Mouse (Mus musculus) hindbrain, embryonic 13.5 days (tissue): ENCODE measurements around the gene Gusb. TPM values are rescaled to one million over a fixed set of nuclear protein-coding genes. Genes with fewer than 3 reads are reported as not detected.
"Not testable (repeated sequence)": the region's sequence is repeated elsewhere in the genome, so short reads cannot be mapped to it uniquely, and the experiment has no call there.

Experiments used
- ATAC-seq: fragments of 200-750 bp; cut with Nextera tagmentation; 2 replicates; pipeline ENCODE4 v1.8.0; 2017; ENCODE audit warnings: moderate TSS enrichment; ENCODE audit not compliant: low FRiP score
- H3K27ac ChIP-seq: fragments of 300-500 bp; sonication (generic); 2 replicates; pipeline ENCODE4 v1.5.1; 2015; ENCODE audit warnings: inconsistent platforms, mild to moderate bottlenecking, moderate library complexity
- H3K27me3 ChIP-seq: fragments of 300-500 bp; sonication (generic); 2 replicates; pipeline ENCODE4 v1.6.1; 2015; ENCODE audit warnings: mild to moderate bottlenecking, inconsistent platforms
- H3K36me3 ChIP-seq: fragments of 300-500 bp; sonication (generic); 2 replicates; pipeline ENCODE4 v1.6.1; 2015; ENCODE audit warnings: mild to moderate bottlenecking, inconsistent platforms
- H3K4me1 ChIP-seq: fragments of 300-500 bp; sonication (generic); replicated peaks from 2 replicates; pipeline ENCODE4 v1.6.1; 2015; ENCODE audit warnings: inconsistent platforms
- H3K4me2 ChIP-seq: fragments of 300-500 bp; sonication (generic); 2 replicates; pipeline ENCODE4 v1.6.1; 2015; ENCODE audit warnings: inconsistent platforms, mild to moderate bottlenecking, moderate library complexity
- H3K4me3 ChIP-seq: fragments of 300-500 bp; sonication (generic); 2 replicates; pipeline ENCODE4 v1.5.1; 2015; ENCODE audit warnings: mild to moderate bottlenecking, inconsistent platforms
- H3K9ac ChIP-seq: fragments of 300-500 bp; sonication (generic); 2 replicates; pipeline ENCODE4 v1.6.1; 2015; ENCODE audit warnings: mild to moderate bottlenecking, inconsistent platforms
- H3K9me3 ChIP-seq: fragments of 300-500 bp; sonication (generic); 2 replicates; pipeline ENCODE4 v1.6.1; 2016; ENCODE audit warnings: inconsistent platforms
- WGBS: fragments of 180-500 bp; shearing (Covaris S2); methylation state at CpG from one replicate; pipeline ENCODE4 v1.1.7; 2015; 5-methylcytosine and 5-hydroxymethylcytosine counted together
- polyA plus RNA-seq: library from polyadenylated mRNA; unstranded; fragments of >200 nt; fragmentation: Nextera tagmentation; extraction: Ambion mirVana; gene quantifications from 2 replicates; pipeline ENCODE4 v1.2.1, GENCODE M21; 2015

The Gusb gene
- polyA plus RNA-seq, 1 experiment from 2014 or later, result 28.9 TPM

GRCm38 (mm10) chr5:130037752-130038455 is 35.1 kb upstream of the Gusb start:
- Histone ChIP-seq H3K27me3 (no peaks in the 10 kb centered on the region), H3K4me1 (no peaks in the 10 kb centered on the region), H3K27ac (no peak overlapping the region), H3K4me2 (no peak overlapping the region), H3K36me3 (peaks cover 64% of the 10 kb centered on the region), H3K4me3 (no peak overlapping the region), H3K9ac (no peak overlapping the region), H3K9me3 (no peaks in the 10 kb centered on the region)
- 68% methylated on average over 19 of the region's 19 CpGs for WGBS
- no peak for ATAC-seq

DNA sequence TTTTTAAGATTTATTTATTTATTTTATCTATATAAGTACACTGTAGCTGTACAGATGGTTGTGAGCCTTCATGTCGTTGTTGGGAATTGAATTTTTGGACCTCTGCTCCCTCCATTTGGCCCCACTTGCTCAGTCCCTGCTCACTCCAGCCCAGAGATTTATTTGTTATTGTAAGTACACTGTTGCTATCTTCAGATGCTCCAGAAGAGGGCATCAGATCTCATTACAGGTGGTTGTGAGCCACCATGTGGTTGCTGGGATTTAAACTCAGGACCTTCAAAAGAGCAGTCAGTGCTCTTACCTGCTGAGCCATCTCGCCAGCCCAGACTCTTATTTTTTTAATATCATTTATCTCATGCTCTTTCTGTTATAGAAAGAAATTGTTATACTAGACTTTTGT is 33.5 kb upstream of the Gusb start:
- WGBS, result 57% methylated on average over 2 of the region's 2 CpGs

DNA sequence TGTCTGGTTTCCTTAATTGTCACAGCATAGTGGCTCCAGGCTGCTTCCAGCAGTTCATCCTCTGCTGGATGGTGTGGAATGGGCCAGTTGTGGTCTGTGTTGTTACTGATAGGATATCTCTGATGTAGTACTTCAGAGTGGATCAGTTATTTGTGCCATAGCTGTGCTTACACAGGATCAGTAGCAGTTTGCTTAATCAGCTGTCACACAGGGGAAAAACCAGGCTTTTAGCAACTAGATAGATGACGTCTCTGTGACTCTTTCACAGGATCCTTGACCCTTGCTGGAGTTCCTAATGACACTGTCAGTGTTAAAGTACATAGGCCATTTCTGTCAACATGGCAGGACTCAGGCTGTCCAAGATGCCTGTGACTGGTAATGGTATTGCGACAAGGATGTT is 31.0 kb upstream of the Gusb start:
- ATAC-seq, result no peak
- H3K9me3 ChIP-seq, result no peaks in the 10 kb centered on the region
- peaks cover 15% of the 10 kb centered on the region for H3K4me1 ChIP-seq
- no peak overlapping the region for H3K4me2 ChIP-seq
- peaks cover 29% of the 10 kb centered on the region for H3K36me3 ChIP-seq
- H3K27ac ChIP-seq, result no peak overlapping the region
- WGBS, result 89% methylated on average over 2 of the region's 2 CpGs
- no peak overlapping the region for H3K4me3 ChIP-seq
- H3K9ac ChIP-seq, result peak overlapping the region; percentile 25; the same call in 1 of the 2 replicates
- no peaks in the 10 kb centered on the region for H3K27me3 ChIP-seq

More for the DNA sequence above, 33.5 kb upstream of the Gusb start:
- not testable (repeated sequence) for H3K27ac ChIP-seq, H3K4me1 ChIP-seq, H3K9me3 ChIP-seq, ATAC-seq, H3K27me3 ChIP-seq, H3K9ac ChIP-seq, H3K4me3 ChIP-seq, H3K4me2 ChIP-seq
- H3K36me3 ChIP-seq, result peaks cover 50% of the 10 kb centered on the region

DNA sequence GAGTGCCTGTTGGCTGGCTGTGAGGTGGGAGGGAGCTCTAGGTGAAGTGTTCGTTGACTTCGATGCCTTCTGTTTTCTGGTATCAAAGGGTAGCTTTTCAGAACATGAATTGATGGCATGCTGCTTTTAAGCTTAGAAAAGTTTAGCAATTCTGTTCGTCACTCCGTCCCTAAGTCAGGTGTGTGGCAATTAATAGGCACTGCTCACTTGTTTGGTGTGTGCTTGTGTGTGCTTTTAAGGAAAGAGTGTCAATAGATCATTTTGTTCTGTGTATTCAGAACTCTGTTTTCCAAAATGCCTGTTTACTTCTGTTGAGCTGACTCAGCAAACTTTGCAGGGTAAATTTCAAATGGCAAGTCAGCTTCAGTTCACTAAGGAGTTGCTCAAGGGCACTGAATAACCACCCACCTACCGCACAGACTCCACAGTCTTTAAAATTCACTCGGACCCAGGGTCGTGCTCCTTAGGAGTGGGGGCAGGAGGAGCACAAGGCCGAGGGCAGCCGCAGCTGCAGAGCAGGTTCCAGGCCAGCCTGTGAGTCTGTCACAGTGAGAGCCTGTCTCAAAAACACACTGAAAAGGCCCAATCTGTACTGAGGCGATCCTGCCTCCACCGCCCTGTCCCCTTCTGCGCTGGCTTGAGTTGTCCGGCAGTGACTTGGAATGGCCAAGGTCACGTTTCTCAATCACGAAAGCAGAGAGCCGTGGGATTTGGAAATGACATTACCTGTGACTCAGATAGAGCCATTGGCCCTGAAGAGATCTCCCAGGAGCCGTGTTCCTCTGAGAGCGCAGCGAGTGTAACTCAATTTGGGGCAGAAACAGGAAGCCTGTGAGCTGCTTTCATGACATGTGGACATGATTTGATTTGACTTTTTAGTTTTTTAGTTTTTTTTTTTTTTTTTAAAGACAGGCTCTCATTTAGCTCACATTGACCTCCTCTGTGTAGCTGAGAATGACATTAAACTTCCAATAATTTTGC is 28.9 kb upstream of the Gusb start:
- peaks cover 17% of the 10 kb centered on the region for H3K36me3 ChIP-seq
- H3K27ac ChIP-seq, result no peak overlapping the region
- H3K4me1 ChIP-seq, result peaks cover 15% of the 10 kb centered on the region
- ATAC-seq, result no peak
- no peak overlapping the region for H3K4me2 ChIP-seq
- H3K9me3 ChIP-seq, result no peaks in the 10 kb centered on the region
- 0 out of 2 replicates have a peak overlapping the region, but pooled peaks have one; percentile 35 for H3K9ac ChIP-seq
- 92% methylated on average over 19 of the region's 19 CpGs for whole genome bisulfite sequencing
- peaks cover 7% of the 10 kb centered on the region; the same call in 1 of the 2 replicates for H3K27me3 ChIP-seq
- H3K4me3 ChIP-seq, result no peak overlapping the region

- peak within 1 kb of the TSS; percentile 67 for H3K4me3 ChIP-seq
- peak within 1 kb of the TSS; percentile 95 for H3K27ac ChIP-seq
- no peaks in the 10 kb centered on the region for H3K9me3 ChIP-seq
- H3K36me3 ChIP-seq, result no peaks in the 10 kb centered on the region
- H3K4me1 ChIP-seq, result peaks cover 19% of the 10 kb centered on the region
- H3K4me2 ChIP-seq, result peak within 1 kb of the TSS; percentile 71
- WGBS, result 2% methylated on average over 51 of the region's 51 CpGs
- peak within 1 kb of the TSS; percentile 88 for H3K9ac ChIP-seq
- peaks cover 11% of the 10 kb centered on the region; the same call in 1 of the 2 replicates for H3K27me3 ChIP-seq
- peak; percentile 86 for ATAC-seq
Measured at GRCm38 (mm10) chr5:130029142-130029897, 26.5 kb upstream of the Gusb start, which contains the start of the genes Asl and Crcp. Gene Asl (minus strand): TSS chr5:130029247. Gene Crcp (plus strand): TSS chr5:130029290.

GRCm38 (mm10) chr5:130027696-130028095 is 24.8 kb upstream of the Gusb start:
- no peak overlapping the region for H3K9ac ChIP-seq
- no peak overlapping the region for H3K4me2 ChIP-seq
- no peak for ATAC-seq
- H3K4me3 ChIP-seq, result no peak overlapping the region
- no peaks in the 10 kb centered on the region for H3K36me3 ChIP-seq
- peaks cover 11% of the 10 kb centered on the region; the same call in 1 of the 2 replicates for H3K27me3 ChIP-seq
- 93% methylated on average over 7 of the region's 7 CpGs for WGBS
- no peaks in the 10 kb centered on the region for H3K9me3 ChIP-seq
- no peak overlapping the region for H3K27ac ChIP-seq
- H3K4me1 ChIP-seq, result peaks cover 20% of the 10 kb centered on the region

- no peak for ATAC-seq
- WGBS, result 71% methylated on average over 5 of the region's 5 CpGs
- Histone ChIP-seq H3K4me1 (peaks cover 16% of the 10 kb centered on the region), H3K27ac (no peak overlapping the region), H3K4me3 (no peak overlapping the region), H3K9me3 (no peaks in the 10 kb centered on the region), H3K36me3 (no peaks in the 10 kb centered on the region), H3K4me2 (no peak overlapping the region), H3K9ac (no peak overlapping the region), H3K27me3 (peaks cover 11% of the 10 kb centered on the region; the same call in 1 of the 2 replicates)
Measured at GRCm38 (mm10) chr5:130027134-130027533, 24.3 kb upstream of the Gusb start.

DNA sequence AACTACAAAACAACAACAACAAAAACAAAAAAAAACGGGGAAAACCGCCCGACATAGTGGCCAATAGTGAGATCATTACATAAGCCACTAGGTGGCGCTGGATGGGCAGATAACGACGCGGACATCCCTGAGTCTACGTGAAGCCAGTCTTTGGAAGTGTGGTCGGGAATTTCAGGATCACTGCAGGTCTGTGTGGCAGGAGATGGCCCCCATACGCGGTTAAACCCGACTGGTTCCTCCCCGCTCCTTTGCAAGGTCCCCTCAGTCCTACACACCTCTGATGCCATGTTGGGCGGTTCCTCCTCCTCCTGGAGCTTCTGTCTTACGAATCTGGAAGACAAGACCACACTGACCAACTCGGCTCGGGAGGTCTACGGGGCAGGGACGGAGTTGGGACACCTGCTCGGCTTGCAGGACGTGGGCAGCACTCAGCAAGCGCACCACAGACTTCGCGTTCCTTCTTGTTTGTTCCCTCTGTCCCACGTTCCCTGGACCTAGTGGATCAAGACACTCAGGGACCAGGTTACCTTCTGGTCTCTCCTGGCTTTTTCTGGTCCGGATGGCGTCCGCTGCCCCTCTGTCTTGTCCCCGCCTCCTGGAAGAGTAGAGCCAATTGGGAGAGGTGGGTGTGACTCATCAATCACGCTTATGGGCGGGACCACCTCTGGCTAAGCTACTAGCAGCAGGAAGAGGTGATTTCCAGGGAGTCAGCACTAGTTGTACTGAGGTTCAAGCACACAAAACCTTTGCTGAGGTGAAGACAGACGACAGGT is 21.1 kb upstream of the Gusb start:
- no peaks in the 10 kb centered on the region for H3K36me3 ChIP-seq
- H3K27ac ChIP-seq, result peak overlapping the region; percentile 85
- ATAC-seq, result peak; percentile 87
- peak overlapping the region; percentile 58 for H3K4me3 ChIP-seq
- under 1% methylated on average over 32 of the region's 32 CpGs for whole genome bisulfite sequencing
- H3K27me3 ChIP-seq, result peaks cover 11% of the 10 kb centered on the region; the same call in 1 of the 2 replicates
- peak overlapping the region; percentile 87 for H3K4me2 ChIP-seq
- H3K4me1 ChIP-seq, result peaks cover 14% of the 10 kb centered on the region
- H3K9me3 ChIP-seq, result no peaks in the 10 kb centered on the region
- H3K9ac ChIP-seq, result peak overlapping the region; percentile 77

- H3K27me3 ChIP-seq, result peaks cover 11% of the 10 kb centered on the region; the same call in 1 of the 2 replicates
- H3K4me3 ChIP-seq, result peak overlapping the region; percentile 58
- H3K4me1 ChIP-seq, result peaks cover 14% of the 10 kb centered on the region
- 0 out of 2 replicates have a peak, but pooled peaks cover 1% of the 10 kb centered on the region for H3K36me3 ChIP-seq
- H3K27ac ChIP-seq, result no peak overlapping the region
- 43% methylated on average over 12 of the region's 12 CpGs for WGBS
- no peaks in the 10 kb centered on the region for H3K9me3 ChIP-seq
- H3K9ac ChIP-seq, result peak overlapping the region; percentile 77; the same call in 1 of the 2 replicates
- H3K4me2 ChIP-seq, result peak overlapping the region; percentile 87
- ATAC-seq, result no peak
Measured at GRCm38 (mm10) chr5:130023067-130023766, 20.4 kb upstream of the Gusb start.

DNA sequence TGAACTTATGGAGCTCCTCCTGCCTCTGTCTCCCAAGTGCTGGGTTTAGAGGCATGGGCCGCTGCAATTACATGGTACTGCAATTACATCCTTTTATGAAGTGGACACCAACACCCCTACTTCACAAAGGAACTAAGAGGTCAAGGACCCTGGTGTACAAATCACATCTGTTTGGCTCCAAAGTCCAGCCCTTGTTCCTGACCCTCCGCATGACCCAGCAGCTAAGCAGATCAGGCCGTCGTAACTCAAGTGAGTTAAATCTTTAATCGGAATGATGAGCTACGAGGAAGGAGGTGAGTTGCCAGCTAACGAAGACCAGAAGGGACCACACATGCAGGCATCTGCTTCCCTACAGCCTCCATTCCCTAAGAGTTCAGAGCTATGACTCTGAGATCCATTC is 19.5 kb upstream of the Gusb start:
- H3K9me3 ChIP-seq, result no peaks in the 10 kb centered on the region
- no peak overlapping the region for H3K27ac ChIP-seq
- H3K27me3 ChIP-seq, result peaks cover 9% of the 10 kb centered on the region; the same call in 1 of the 2 replicates
- no peak overlapping the region for H3K4me3 ChIP-seq
- ATAC-seq, result no peak
- 88% methylated on average over 7 of the region's 7 CpGs for WGBS
- H3K4me1 ChIP-seq, result peaks cover 14% of the 10 kb centered on the region
- no peak overlapping the region for H3K4me2 ChIP-seq
- no peak overlapping the region for H3K9ac ChIP-seq
- peaks cover 9% of the 10 kb centered on the region; the same call in 1 of the 2 replicates for H3K36me3 ChIP-seq
